Mouse (Mus musculus): ENCODE data around the gene Fgfr2. TPM values are rescaled to one million over a fixed set of nuclear protein-coding genes. Genes with fewer than 3 reads are reported as not detected.

The Fgfr2 gene
- polyA plus RNA-seq, 1 experiment: 12.0 TPM

GRCm38 (mm10) chr7:133024694-133025093 is 98.5 kb downstream of the Fgfr2 start:
- peaks cover 8% of the 10 kb centered on the region for H3K4me1 ChIP-seq (ENCODE audit: control insufficient read depth, insufficient read depth, insufficient read length, low read length)
- no peak overlapping the region for H3K27ac ChIP-seq (replicated peaks; ENCODE audit: low read depth, low read length)
- H3K4me3 ChIP-seq (ENCODE audit: insufficient read depth, low read depth, low read length): no peak overlapping the region

- Histone ChIP-seq H3K27ac (replicated peaks; ENCODE audit: low read depth, low read length) (no peak overlapping the region), H3K4me3 (ENCODE audit: insufficient read depth, low read depth, low read length) (no peak overlapping the region), H3K4me1 (ENCODE audit: control insufficient read depth, insufficient read depth, insufficient read length, low read length) (peaks cover 13% of the 10 kb centered on the region)
Observed at GRCm38 (mm10) chr7:133019481-133020020, 103.6 kb downstream of the Fgfr2 start.

- H3K4me3 ChIP-seq (ENCODE audit: insufficient read depth, low read depth, low read length): no peak overlapping the region
- H3K27ac ChIP-seq (replicated peaks; ENCODE audit: low read depth, low read length): no peak overlapping the region
- peaks cover 13% of the 10 kb centered on the region for H3K4me1 ChIP-seq (ENCODE audit: control insufficient read depth, insufficient read depth, insufficient read length, low read length)
Observed at GRCm38 (mm10) chr7:133018961-133019360, 104.2 kb downstream of the Fgfr2 start.

GRCm38 (mm10) chr7:133015416-133016070 is 107.6 kb downstream of the Fgfr2 start:
- Histone ChIP-seq H3K4me1 (ENCODE audit: control insufficient read depth, insufficient read depth, insufficient read length, low read length) (peaks cover 13% of the 10 kb centered on the region), H3K4me3 (ENCODE audit: insufficient read depth, low read depth, low read length) (no peak overlapping the region), H3K27ac (replicated peaks; ENCODE audit: low read depth, low read length) (no peak overlapping the region)

GRCm38 (mm10) chr7:133014631-133015030 is 108.5 kb downstream of the Fgfr2 start:
- Histone ChIP-seq H3K4me3 (ENCODE audit: insufficient read depth, low read depth, low read length) (no peak overlapping the region), H3K27ac (replicated peaks; ENCODE audit: low read depth, low read length) (no peak overlapping the region), H3K4me1 (ENCODE audit: control insufficient read depth, insufficient read depth, insufficient read length, low read length) (peaks cover 5% of the 10 kb centered on the region; the same call in 1 of the 2 replicates)

- H3K27ac ChIP-seq (replicated peaks; ENCODE audit: low read depth, low read length): no peak overlapping the region
- 0 out of 2 replicates have a peak, but pooled peaks cover 2% of the 10 kb centered on the region for H3K4me1 ChIP-seq (ENCODE audit: control insufficient read depth, insufficient read depth, insufficient read length, low read length)
- H3K4me3 ChIP-seq (ENCODE audit: insufficient read depth, low read depth, low read length): no peak overlapping the region
Observed at GRCm38 (mm10) chr7:133013923-133014322, 109.2 kb downstream of the Fgfr2 start.

GRCm38 (mm10) chr7:133012637-133013366 is 110.3 kb downstream of the Fgfr2 start:
- Histone ChIP-seq H3K27ac (replicated peaks; ENCODE audit: low read depth, low read length) (no peak overlapping the region), H3K4me1 (ENCODE audit: control insufficient read depth, insufficient read depth, insufficient read length, low read length) (no peaks in the 10 kb centered on the region), H3K4me3 (ENCODE audit: insufficient read depth, low read depth, low read length) (no peak overlapping the region)

GRCm38 (mm10) chr7:133011611-133012010 is 111.5 kb downstream of the Fgfr2 start:
- H3K4me3 ChIP-seq (ENCODE audit: insufficient read depth, low read depth, low read length): no peak overlapping the region
- no peak overlapping the region for H3K27ac ChIP-seq (replicated peaks; ENCODE audit: low read depth, low read length)
- no peaks in the 10 kb centered on the region for H3K4me1 ChIP-seq (ENCODE audit: control insufficient read depth, insufficient read depth, insufficient read length, low read length)

GRCm38 (mm10) chr7:133011191-133011590 is 112.0 kb downstream of the Fgfr2 start:
- Histone ChIP-seq H3K27ac (replicated peaks; ENCODE audit: low read depth, low read length) (no peak overlapping the region), H3K4me3 (ENCODE audit: insufficient read depth, low read depth, low read length) (no peak overlapping the region), H3K4me1 (ENCODE audit: control insufficient read depth, insufficient read depth, insufficient read length, low read length) (no peaks in the 10 kb centered on the region)

GRCm38 (mm10) chr7:133010477-133010876 is 112.7 kb downstream of the Fgfr2 start:
- Histone ChIP-seq H3K4me1 (ENCODE audit: control insufficient read depth, insufficient read depth, insufficient read length, low read length) (no peaks in the 10 kb centered on the region), H3K4me3 (ENCODE audit: insufficient read depth, low read depth, low read length) (no peak overlapping the region), H3K27ac (replicated peaks; ENCODE audit: low read depth, low read length) (no peak overlapping the region)

GRCm38 (mm10) chr7:133009676-133010075 is 113.5 kb downstream of the Fgfr2 start:
- H3K27ac ChIP-seq (replicated peaks; ENCODE audit: low read depth, low read length): no peak overlapping the region
- no peaks in the 10 kb centered on the region for H3K4me1 ChIP-seq (ENCODE audit: control insufficient read depth, insufficient read depth, insufficient read length, low read length)
- no peak overlapping the region for H3K4me3 ChIP-seq (ENCODE audit: insufficient read depth, low read depth, low read length)

GRCm38 (mm10) chr7:133008663-133009062 is 114.5 kb downstream of the Fgfr2 start:
- Histone ChIP-seq H3K4me1 (ENCODE audit: control insufficient read depth, insufficient read depth, insufficient read length, low read length) (no peaks in the 10 kb centered on the region), H3K27ac (replicated peaks; ENCODE audit: low read depth, low read length) (no peak overlapping the region), H3K4me3 (ENCODE audit: insufficient read depth, low read depth, low read length) (no peak overlapping the region)

- no peak overlapping the region for H3K27ac ChIP-seq (replicated peaks; ENCODE audit: low read depth, low read length)
Observed at GRCm38 (mm10) chr7:133007343-133007742, 115.8 kb downstream of the Fgfr2 start.

GRCm38 (mm10) chr7:133005772-133006171 is 117.4 kb downstream of the Fgfr2 start:
- H3K4me3 ChIP-seq (ENCODE audit: insufficient read depth, low read depth, low read length): no peak overlapping the region
- H3K27ac ChIP-seq (replicated peaks; ENCODE audit: low read depth, low read length): no peak overlapping the region
- H3K4me1 ChIP-seq (ENCODE audit: control insufficient read depth, insufficient read depth, insufficient read length, low read length): peaks cover 5% of the 10 kb centered on the region; the same call in 1 of the 2 replicates

More at GRCm38 (mm10) chr7:133007343-133007742, 115.8 kb downstream of the Fgfr2 start:
- H3K4me3 ChIP-seq (ENCODE audit: insufficient read depth, low read depth, low read length): no peak overlapping the region
- peaks cover 5% of the 10 kb centered on the region; the same call in 1 of the 2 replicates for H3K4me1 ChIP-seq (ENCODE audit: control insufficient read depth, insufficient read depth, insufficient read length, low read length)

- H3K27ac ChIP-seq (replicated peaks; ENCODE audit: low read depth, low read length): no peak overlapping the region
- no peak overlapping the region for H3K4me3 ChIP-seq (ENCODE audit: insufficient read depth, low read depth, low read length)
- peaks cover 5% of the 10 kb centered on the region; the same call in 1 of the 2 replicates for H3K4me1 ChIP-seq (ENCODE audit: control insufficient read depth, insufficient read depth, insufficient read length, low read length)
Observed at GRCm38 (mm10) chr7:133003421-133003820, 119.7 kb downstream of the Fgfr2 start.
